Mouse (Mus musculus) urinary bladder, postnatal 14 days (tissue): ENCODE results near the gene Gm45713.
A peak's percentile ranks its signal among the peaks of the same experiment; 100 is the strongest.
"Not testable (repeated sequence)": the region's sequence is repeated elsewhere in the genome, so short reads cannot be mapped to it uniquely, and the experiment has no call there.

Experiments
- DNase-seq: peaks from one replicate; pipeline ENCODE4 v3.0.0; 2021; ENCODE audit warnings: low spot score

The Gm45713 gene

GRCm38 (mm10) chr7:45141914-45142313 is 5.9 kb upstream of the Gm45713 start:
- DNase-seq: no peak

- no peak for DNase-seq
These were observed 5.3 kb upstream of the Gm45713 start for GRCm38 (mm10) chr7:45141319-45141718.

GRCm38 (mm10) chr7:45139904-45140723 is 4.1 kb upstream of the Gm45713 start:
- no peak for DNase-seq

DNA sequence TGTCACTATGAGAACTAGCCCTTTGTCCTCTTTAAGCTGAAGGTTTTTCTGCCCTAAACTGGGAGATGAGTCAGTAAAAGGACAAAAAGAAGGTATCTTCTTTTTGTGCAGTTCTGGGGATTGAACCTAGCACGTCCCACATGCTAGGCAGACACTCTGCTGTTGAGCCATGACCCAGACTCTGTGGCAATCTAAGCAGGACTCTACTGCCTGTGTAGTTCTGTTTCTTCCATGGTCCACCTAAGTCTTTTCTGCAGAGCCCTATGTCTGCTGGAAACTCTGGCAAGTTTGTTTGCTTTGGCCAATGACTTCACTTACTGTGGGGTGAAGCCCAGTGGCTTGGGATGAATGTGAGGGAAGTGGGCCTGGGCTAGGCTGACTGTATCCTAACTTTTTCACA is 2.4 kb upstream of the Gm45713 start:
- DNase-seq: no peak

GRCm38 (mm10) chr7:45137171-45138006 is 1.4 kb upstream of the Gm45713 start:
- DNase-seq: no peak

DNA sequence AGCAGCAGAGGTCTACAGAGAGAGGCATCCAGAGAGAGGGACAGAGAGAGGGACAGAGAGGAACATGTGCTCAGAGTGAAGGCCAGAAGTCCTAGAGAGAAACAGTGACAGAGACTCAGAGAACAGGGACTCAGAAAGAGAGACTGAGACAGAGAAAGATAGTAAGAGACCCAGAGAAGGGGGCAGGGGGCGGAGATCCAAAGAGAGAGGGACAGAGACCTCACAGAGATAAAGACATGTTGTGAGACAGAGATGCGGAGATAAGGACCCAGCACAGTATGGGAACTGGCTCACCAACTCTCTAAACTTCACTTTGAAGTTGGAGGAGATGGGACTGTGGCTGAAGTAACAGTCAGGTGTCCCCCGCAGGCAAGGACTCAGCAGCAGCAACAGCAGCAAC is 661 bp downstream of the Gm45713 start:
- no peak for DNase-seq

- no peak for DNase-seq
These were observed 1.4 kb downstream of the Gm45713 start for GRCm38 (mm10) chr7:45134544-45135026.

GRCm38 (mm10) chr7:45133446-45134159 is 2.4 kb downstream of the Gm45713 start:
- DNase-seq: no peak

- no peak for DNase-seq
These were observed 4.2 kb downstream of the Gm45713 start for GRCm38 (mm10) chr7:45131850-45132249.

DNA sequence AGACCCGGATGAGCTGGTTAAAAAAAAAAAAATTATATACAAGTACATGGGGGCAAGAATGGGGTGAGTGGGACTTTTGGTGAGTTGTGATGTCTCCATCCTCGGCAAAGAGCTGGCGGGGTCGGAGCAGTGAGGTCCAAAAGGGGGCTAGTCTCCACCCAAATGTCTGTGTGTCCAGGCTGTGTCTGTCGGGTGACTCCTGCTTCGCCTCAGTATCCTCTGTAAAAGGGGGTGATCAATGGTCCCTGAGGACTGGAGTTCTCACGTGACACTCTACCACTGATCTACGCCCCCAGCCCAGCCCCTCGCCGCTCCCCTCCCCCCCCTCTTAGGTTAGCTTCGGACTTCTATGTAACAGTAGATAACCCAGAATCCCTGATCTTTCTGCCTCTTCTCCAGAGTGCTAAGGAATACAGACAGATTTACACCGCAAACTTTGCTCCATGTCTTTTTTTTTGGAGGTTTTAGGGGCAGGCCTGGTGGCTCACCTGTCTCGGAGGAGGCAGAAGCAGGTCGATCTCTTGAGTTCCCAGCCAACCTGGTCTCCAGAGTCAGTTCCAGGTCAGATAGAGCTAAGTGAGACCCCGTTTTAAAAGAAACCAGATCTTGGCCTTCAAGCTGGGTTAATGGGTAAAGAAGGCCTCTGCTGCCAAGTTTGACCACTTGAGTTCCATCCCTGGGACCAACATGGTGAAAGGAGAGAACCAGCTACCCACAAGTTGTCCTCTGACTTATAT is 6.1 kb downstream of the Gm45713 start:
- no peak for DNase-seq

DNA sequence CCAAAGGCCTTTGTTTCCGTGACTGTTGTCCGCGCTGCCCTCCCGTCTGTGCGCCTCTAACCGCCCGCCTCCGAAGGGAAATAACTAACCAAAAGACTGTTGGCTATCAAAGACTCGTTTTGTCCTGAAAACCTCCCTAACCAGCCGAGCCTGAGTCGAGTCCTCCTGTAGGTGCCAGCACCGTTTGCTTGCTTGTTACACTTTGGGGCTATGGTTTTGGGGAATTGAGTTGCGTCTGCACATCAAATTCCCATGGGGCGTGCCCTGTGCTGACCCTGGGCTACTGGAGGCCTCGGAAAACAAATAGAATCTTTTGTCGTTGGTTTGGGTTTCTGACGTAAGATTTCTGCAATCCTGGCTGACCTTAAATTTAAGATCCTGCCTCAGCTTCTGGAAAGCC is 6.7 kb downstream of the Gm45713 start:
- DNase-seq: no peak

DNA sequence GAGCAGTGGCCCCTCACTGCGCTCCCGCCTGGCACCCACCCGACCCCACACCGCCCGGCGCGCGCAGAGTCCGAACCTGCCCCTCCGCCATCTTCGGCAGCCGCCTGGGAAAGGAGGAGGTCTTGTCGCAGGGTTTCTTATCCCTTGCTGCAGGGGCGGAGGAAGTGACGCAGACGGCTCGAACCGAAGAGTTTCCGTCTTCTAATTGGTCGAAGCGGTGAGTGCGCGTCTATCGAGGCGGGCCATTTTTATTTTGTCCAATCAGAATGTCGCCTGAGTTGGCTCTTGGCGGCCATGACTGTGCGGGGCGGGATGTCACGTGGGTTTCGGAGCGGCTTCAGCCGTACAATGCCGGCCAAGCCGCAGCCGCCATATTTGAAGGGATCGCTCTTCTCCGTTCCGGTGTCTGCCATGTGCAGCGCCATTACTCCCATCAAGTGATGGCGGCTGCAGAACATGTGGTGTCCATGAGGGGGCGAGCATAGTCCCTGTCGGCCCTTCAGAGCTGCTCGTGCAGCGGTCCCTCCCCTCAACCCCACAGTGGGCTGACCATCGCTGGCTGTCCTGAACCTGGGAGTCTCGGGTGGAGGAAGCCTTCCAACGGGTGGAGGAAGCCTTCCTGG is 7.3 kb downstream of the Gm45713 start, which contains the start of gene Rpl13a:
TSS of gene Rpl13a (minus strand) at position 138 of the 623 bp plus-strand sequence.
- DNase-seq: peak; percentile 98

- no peak for DNase-seq
These were observed 8.3 kb downstream of the Gm45713 start for GRCm38 (mm10) chr7:45127700-45128224.

DNA sequence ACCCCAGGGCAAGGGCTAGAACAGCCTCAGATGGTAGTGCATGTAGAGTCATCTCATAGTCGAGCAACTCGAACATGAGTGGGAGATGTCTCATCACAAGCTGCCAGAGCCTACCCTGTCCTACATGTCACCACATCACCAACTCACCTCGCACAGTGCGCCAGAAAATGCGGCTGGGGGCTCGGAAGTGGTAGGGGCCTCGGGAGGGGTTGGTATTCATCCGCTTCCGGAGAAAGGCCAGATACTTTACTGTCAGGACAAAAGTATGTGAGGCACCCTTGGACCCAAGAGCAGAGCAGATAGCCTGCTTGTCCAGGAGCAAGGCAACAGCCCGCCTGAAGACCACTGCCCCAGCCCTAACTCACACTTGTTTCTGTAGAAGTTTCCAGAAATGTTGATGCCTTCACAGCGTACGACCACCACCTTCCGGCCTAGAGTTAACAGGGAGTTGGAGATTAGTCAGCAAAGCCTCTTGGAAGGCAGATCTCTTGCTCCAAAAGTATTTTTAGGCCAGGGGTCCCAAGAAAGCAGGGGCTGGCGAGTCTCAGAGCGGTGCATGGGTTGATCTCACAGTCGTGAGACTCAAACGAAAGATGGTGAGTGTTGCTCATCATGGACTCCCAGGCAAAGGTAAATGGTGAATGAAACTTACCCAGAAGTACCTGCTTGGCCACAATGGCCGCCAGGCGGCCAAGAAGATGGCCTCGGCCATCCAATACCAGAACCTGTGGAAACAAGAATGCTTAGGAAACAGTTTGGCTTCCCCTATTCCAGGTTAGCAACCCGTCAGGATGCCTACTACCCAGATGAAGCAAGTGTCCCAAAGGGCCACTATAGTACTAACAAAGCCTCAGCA is 9.0 kb downstream of the Gm45713 start:
- DNase-seq: no peak

GRCm38 (mm10) chr7:45126147-45126843 is 9.7 kb downstream of the Gm45713 start:
- DNase-seq: no peak

- DNase-seq: not testable (repeated sequence)
These were observed 10.4 kb downstream of the Gm45713 start for GRCm38 (mm10) chr7:45125649-45126048.

GRCm38 (mm10) chr7:45125144-45125600 is 10.9 kb downstream of the Gm45713 start:
- no peak for DNase-seq

DNA sequence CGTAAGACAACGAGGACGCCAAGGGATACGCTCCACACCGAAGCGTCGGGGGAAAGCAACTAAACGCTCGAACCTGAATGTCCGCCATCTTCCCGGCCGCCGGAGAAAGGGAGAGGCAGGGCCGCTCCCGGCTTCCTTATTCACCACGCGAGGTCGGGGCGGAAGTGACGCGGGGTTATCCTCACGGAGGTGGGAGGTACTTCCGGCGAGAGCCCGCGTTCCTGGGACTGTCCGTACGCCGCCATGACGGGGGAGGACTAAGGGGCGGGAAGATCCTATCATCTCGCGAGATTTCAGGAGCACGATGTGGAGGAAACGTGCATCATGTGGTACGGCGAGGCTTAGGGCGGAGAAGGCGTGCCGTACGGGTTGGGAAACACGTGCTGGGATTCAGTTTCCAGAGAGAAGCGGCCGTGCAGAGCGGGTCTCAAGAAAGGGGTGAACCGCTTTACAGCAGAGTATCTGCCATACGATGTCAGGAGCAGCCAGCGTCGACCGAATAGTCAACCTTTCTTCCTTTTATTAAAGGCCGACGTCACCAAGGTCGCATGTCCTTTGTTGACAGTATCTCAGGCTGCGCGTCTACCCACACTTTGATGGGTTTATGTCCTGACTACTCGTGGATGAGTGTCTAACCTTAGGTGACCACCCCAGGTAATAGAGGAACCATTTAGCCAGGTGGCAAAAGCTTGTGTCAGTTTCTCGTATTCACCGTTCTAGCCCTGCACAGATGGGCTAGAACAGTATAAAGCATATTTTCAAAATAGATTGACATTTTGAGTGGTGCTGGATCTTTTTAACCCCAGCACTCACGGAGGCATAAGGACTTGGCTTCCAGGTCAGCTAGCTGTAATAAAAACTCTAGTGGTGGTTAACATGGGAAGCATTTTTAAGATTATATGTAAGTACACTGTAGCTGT is 11.5 kb downstream of the Gm45713 start, which contains the start of gene Rps11:
TSS of gene Rps11 (minus strand) at position 216 of the 920 bp plus-strand sequence.
- DNase-seq: peak; percentile 99
